Mouse (Mus musculus) spleen, postnatal 36 days (tissue): ENCODE measurements at regions not wholly inside any gene's neighbourhood (a gene's known extent, or its start where the extent isn't known, plus 50 kb on each side); places are given as distances from the start of the nearest gene placed in this dataset.
"Not testable (repeated sequence)": the region's sequence is repeated elsewhere in the genome, so short reads cannot be mapped to it uniquely, and the experiment has no call there.

Experiments
- DNase-seq, 2 experiments: peaks; one replicate each; pipeline ENCODE4 v3.0.0; 2022; ENCODE audit warnings: low spot score in 2 of 2, mixed read lengths in 1 of 2

GRCm38 (mm10) chr16:20860606-20861005 lies 126.3 kb upstream of the Thpo start:
- not testable (repeated sequence) for DNase-seq

GRCm38 (mm10) chr16:20854696-20855213 lies 120.4 kb upstream of the Thpo start:
- DNase-seq: no peak

- DNase-seq: no peak
Observed at GRCm38 (mm10) chr16:20838151-20838550, 103.8 kb upstream of the Thpo start.

- no peak for DNase-seq
Observed at GRCm38 (mm10) chr16:20836866-20837265, 102.6 kb upstream of the Thpo start.

- DNase-seq: not testable (repeated sequence)
Observed at GRCm38 (mm10) chr16:20833838-20834237, 99.5 kb upstream of the Thpo start.

- DNase-seq: no peak
Observed at GRCm38 (mm10) chr16:20833301-20833700, 99.0 kb upstream of the Thpo start.

- DNase-seq: no peak
Observed at GRCm38 (mm10) chr16:20829732-20830435, 95.6 kb upstream of the Thpo start.

- no peak for DNase-seq
Observed at GRCm38 (mm10) chr16:20828996-20829731, 94.9 kb upstream of the Thpo start.

GRCm38 (mm10) chr16:20824226-20824625 lies 89.9 kb upstream of the Thpo start:
- DNase-seq: no peak

- no peak for DNase-seq
Observed at GRCm38 (mm10) chr16:20820939-20821338, 86.6 kb upstream of the Thpo start.

GRCm38 (mm10) chr16:20819568-20819967 lies 85.3 kb upstream of the Thpo start:
- DNase-seq: no peak

- DNase-seq: no peak
Observed at GRCm38 (mm10) chr16:20818711-20819189, 84.4 kb upstream of the Thpo start.

GRCm38 (mm10) chr16:20814976-20815375 lies 80.7 kb upstream of the Thpo start:
- no peak for DNase-seq

- DNase-seq: no peak
Observed at GRCm38 (mm10) chr16:20814240-20814639, 79.9 kb upstream of the Thpo start.

- not testable (repeated sequence) for DNase-seq
Observed at GRCm38 (mm10) chr16:20812025-20812424, 77.7 kb upstream of the Thpo start.

- DNase-seq: no peak
Observed at GRCm38 (mm10) chr16:20810322-20810721, 76.0 kb upstream of the Thpo start.

- no peak for DNase-seq
Observed at GRCm38 (mm10) chr16:20808263-20808662, 74.0 kb upstream of the Thpo start.

GRCm38 (mm10) chr16:20806739-20807138 lies 72.4 kb upstream of the Thpo start:
- DNase-seq: no peak

GRCm38 (mm10) chr16:20805793-20806192 lies 71.5 kb upstream of the Thpo start:
- no peak for DNase-seq

GRCm38 (mm10) chr16:20805086-20805485 lies 70.8 kb upstream of the Thpo start:
- DNase-seq: no peak

GRCm38 (mm10) chr16:20804601-20805017 lies 70.3 kb upstream of the Thpo start:
- DNase-seq: peak; percentile 42 to 45

- DNase-seq: peak in 1 of 2 experiments; percentile 6
Observed at GRCm38 (mm10) chr16:20803278-20803930, 69.1 kb upstream of the Thpo start.
